Mouse (Mus musculus) right cerebral cortex, adult 18-20 months (tissue): ENCODE data around the gene Slc25a22.

Experiments
- DNase-seq: peaks from one replicate; pipeline ENCODE4 v3.0.0; 2022; ENCODE audit warnings: mixed read lengths

Slc25a22 gene

DNA sequence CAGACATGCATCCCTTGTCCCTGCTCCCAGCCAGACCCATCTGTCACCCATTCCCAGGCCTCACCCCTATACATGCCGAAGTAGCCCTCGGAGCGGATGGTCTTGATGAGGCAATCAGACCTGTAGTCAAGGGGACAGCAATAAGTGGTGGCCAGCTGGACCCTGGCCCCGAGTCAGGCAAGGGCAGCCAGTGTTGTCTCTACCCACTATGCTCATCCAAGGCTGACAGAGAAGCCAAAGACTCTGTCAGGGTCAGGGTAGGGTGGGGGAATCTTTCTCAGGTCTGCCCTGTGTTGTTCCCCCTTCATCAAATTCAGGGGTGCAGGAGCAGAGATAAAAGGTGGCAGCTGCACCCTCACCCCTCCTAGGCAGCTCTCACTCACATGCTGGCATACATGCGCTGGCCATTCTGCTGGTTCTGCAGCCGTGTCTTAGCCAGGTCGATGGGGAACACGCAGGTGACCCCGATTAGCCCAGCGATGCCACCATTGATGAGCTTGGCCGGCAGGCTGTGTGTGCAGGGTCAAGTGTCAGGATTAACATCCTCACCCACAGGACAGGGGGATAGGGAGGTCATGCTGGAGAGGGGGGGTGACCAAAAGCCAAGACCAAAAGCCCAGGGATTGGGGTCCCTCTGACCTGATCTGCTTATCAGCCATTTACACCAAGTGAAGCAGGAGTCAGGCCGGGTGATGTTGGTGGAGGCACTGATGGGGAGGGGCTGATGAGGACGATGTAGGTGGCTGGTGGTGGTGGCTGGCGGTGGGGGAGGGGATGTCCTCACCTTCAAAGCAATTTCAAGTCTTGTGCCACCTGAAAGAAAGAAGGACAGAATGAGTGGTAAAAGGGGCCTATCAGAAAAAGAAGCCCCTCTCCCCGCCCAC lies 3.9 kb downstream of the Slc25a22 start:
- no peak for DNase-seq

DNA sequence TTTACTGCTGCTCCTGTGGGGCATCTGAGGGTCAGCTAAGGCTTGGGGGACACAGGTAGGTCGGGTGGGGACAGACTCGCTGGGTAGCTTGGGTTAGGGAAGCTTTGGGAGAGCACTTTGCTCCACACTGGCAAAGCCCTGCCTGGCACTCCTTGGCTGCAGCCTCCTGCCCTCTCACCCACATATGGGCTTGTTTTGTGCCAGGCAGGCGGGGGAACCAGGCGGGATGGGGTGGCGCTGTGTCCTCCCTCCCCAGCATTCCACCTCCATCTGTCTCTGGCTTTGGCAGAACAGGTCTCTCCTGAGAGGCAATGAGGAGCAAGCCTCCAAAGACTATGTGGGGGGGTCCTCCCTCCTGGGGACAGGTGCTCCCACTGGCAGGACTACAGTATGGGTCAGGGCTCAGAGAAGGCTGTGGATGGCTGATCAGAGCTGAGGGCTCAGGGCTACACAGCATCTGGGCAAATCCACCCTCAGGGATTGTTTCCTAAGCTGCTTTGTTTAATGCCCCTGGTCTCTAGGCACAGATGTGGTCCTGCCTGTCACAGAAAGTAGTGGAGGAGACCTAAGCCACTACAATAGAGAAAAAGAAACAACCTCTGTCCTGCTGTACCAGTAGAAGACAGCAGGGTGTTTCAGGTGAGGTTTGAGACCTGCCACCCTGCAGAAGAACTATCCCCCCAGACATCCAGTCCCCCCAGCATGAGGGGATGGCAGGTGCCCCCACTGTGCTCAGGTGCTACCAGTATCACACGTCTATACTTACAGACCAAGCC lies 4.8 kb downstream of the Slc25a22 start:
- no peak for DNase-seq

GRCm38 (mm10) chr7:141432186-141432611 lies 5.5 kb downstream of the Slc25a22 start:
- no peak for DNase-seq

DNA sequence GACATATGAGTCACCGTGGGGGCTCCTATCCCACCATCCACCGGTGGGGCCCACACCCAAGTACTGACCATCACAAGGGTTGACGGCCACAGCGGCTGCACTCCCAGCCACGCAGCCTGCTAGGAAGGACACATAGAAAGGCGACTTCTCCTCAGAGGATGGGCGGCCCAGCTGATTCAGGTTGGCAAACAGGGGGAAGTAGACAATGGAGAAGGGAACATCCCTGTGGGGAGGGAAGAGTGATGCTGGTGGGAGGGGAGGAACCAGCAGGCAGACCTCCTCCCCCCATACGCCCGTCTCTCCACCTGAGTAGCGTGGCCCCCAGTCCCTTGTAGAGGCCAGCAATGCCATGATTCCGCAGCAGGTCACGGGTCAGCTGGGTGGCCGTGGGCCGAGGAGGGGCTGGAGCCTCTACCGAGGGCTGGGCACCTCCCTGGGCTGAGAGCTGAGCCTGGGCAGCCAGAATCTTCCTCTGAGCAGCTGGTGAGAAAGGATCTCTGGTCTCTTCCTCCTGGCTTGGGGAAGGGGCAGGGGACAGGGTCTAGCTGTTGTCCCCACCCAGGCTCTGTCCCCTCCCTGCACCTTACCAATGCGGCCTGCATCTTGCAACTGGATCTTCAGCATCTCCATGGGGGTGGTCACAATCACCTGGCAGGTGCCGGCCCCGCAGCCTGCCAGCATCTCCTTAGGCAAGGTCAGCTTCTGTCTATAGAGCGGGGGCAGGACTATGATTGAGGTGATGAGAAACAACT lies 6.1 kb downstream of the Slc25a22 start:
- DNase-seq: no peak

DNA sequence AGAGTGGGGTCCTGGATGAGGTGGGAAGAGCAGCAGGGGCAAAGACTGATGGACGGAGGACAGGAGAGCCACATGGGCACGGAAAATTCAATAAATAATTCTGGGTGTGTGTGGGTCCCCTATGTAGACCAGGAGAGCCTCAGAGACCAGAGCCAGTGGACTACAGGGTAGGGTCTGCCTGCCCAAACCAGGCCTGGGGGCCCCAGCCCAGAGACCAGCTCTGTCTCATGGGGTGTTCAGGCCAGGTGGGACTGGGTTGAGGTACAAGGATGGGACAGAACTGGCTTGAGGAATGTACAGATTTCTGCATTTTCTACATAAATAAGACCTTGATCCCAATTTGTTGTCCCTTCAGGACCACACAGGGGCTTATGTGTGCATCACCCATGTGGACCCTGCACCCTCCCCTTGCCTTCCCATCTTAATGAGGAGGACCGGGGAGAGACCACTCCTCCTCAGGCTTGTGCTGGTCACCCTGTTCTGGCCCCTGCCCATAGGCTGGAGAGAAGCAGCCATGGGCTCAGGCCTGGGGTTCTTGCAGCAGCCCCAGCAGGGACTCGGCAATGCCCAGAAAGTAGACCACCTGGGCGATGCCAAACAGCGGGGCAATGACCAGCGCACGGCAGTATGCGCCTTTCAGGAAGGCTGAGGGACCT lies 7.0 kb downstream of the Slc25a22 start:
- no peak for DNase-seq

DNA sequence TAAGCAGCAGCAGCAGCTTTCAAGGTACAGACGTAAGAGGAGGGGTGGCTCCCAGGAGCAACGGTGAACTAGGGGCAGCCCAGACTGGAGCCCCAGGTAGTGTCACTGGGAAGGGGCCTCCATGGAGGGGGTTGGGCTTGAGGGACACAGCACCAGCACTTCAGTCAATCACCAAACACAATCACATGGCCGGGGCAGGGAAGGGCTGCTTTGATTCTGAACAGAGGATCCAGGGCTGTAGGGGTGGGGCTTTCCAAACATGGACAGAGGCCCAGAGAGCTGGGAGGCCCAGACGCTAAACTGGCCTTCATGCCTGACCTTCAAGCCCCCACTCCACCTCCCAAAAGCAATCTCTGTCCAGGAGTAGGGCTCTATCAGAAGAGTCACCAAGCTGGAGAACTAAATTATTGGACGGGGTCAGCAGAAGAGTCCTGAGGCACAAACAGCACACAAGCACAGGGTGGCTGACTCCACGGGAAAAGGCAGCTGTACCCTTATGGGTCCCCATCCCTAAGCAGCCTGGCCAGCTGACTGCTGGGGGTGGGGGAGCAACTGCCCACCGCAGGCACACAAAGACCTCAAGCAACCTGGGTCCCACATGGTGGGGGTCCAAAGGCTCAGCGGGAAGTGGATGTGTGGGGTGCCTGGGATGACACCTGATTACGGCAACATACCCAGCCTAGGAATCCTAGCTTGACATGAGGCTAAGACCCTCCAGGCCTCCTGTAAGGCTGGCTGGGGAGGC lies 7.7 kb downstream of the Slc25a22 start:
- no peak for DNase-seq

DNA sequence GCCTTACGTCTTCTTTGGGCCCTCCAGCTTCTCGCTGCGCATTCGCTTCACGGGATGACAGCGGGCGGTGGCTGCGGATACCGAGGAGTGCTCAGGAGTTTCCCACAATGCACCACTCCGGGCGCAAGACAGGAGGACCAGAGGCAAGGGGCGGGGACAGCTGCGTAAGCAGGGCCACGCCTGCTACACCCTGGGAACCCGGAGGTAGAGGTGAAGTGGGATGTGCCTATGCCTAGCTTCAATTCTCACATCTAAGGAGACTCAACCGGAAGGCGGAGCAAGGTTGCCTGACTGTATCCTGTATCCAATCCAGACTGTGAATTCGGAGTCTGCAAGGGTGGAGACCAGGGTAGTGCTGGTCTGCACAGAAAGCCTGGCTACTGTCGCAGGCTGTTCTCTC lies 8.4 kb downstream of the Slc25a22 start, which contains the start of gene Cend1:
Gene Cend1 (minus strand): TSS at position 182 of the 400 bp plus-strand sequence.
- DNase-seq: peak; percentile 95

DNA sequence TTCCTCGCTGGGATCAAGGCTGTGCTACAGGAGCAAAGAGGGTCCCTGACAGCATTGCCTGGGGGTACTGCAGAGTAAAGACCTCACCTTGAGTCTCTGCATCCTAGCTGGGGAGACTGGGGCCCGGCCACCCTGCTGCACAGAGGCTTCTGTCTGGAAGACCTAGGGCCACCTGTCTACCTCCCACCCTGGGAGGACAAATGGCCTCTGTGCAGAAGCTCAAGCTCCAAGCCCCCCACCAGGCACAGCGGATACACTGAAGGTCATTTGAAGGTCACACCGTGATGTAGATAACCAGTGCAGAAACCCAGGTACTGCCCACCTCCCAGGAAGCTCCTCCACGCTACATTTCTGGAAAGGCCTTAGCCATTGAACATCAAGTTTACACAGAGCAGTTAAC lies 9.0 kb downstream of the Slc25a22 start:
- DNase-seq: no peak

DNA sequence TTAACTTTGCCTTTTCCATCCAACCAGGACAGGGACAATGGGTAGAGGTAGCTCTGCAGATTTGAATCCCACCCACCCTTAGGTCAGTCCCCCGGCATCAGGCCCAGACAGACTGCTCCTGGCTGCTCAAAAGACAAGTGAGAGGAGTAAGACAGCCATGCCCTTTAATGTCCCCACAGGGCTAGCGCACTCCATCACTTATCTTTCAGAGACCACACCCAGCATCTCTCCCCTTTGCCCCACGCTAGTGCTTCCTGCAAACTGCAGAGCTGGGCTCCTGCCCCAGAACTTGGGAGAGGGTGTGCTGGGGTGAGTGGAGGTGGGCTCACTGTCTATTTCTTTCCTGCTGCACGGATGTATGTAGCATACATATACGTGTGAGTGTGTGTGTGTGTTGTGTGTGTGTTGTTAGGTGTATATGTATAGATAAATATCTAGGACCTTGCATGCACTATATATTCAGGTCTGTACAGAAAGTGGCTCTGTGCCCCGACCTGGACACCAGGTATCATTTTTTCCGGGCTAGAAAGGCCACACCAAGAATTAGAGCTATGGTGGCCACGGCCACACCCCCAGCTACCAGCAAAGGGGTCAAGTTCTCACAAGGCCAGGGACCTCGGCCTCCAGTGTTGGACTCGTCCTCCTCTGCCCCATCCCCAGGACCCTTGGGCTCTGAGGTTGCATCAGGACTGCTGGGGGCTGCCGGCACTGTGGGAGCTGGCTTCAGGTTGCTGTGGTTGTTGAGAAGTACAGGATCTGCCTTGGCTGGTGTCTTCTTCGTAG lies 10.6 kb downstream of the Slc25a22 start:
- no peak for DNase-seq

- no peak for DNase-seq
These were observed 13.9 kb downstream of the Slc25a22 start for GRCm38 (mm10) chr7:141423811-141424210.

- no peak for DNase-seq
These were observed 17.5 kb downstream of the Slc25a22 start for GRCm38 (mm10) chr7:141420030-141420702.

DNA sequence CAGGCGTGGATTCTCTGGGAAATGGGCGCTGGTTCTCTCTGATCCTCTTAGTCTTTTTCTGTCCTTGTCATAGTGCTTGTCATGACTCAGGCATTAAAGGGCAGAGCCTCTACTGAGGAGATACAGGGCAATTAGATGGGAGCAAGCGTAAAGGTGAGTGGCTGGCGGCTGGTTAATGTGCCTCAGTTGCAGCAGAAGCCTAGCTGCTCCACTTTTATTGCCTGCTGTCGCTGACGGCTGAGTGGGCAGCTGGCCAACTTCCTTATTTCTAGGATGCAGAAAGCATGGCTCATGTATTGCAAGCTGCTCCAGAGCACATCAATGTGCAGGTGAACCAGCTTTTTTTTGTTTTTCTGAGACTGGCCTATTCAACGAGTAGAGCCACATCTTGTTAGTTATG lies 18.7 kb downstream of the Slc25a22 start:
- no peak for DNase-seq

DNA sequence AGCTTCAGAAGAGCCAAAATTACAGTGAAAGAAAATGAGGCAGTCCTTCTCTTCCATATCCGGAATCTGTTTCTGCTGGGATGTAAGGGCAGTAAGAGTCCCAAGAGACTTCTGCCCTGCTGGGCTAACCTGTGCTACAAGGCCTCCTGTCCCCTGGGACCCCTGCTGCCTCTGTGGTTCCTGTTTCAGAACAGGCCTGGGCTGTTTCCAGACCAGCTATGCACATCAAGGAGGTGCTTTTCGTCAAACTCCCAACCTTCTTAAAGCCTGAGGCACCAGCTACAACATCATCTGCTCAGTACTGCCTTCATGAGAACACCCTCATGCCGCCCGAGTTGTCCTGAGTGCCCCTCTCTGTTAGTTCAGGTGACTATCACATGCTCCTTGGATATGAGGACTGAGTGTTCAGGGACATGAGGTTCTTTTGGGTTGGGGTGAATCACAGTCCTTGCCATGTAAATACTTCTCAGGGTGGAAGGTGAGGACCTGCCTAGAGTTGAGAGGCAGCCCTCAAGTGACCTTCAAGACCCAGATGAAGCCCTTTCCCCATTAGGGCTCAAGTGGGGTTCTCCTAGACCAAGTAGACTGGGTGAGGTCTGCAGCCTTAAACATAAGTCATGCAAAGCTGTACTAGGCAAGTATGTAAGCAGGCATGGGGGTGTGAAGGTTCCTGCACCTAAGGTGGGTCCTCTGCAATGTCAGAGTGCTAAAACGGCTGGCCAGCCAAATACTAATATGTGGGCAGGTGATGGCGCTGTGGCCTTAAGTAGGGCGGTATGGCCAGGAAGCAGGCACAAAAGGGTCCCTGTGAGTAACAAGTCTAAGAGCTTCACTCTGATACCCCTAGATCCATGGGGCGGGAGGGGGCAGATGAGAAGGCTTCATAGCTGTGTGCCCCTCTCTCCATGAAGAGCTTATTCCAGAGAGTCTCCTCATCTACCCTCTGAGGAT lies 19.7 kb downstream of the Slc25a22 start:
- no peak for DNase-seq

GRCm38 (mm10) chr7:141416144-141416841 lies 21.4 kb downstream of the Slc25a22 start:
- no peak for DNase-seq

- DNase-seq: peak; percentile 99
These were observed 23.7 kb downstream of the Slc25a22 start, which contains the start of gene Gatd1 for GRCm38 (mm10) chr7:141413809-141414584. Gene Gatd1 (minus strand): TSS chr7:141414136.

GRCm38 (mm10) chr7:141413331-141413730 lies 24.4 kb downstream of the Slc25a22 start:
- no peak for DNase-seq

DNA sequence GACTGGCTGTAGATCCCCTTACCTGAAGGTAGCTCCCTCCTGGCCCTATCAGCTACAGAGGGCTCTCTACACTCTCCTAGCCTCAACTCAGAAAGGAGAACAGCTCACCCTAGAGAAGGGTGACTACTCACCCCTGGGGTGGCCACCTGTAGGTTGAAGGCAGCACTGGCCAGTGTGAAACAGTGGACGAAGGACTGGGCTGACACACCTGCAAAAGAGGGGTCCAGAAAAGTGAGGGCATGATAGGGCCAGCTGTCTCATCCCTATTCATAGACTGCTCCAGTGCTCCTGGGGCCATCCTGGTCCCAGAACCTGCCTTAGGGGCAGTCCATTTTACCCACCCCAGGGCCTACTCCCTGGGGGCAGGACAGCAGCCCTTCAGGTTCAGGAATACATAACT lies 26.0 kb downstream of the Slc25a22 start:
- no peak for DNase-seq

DNA sequence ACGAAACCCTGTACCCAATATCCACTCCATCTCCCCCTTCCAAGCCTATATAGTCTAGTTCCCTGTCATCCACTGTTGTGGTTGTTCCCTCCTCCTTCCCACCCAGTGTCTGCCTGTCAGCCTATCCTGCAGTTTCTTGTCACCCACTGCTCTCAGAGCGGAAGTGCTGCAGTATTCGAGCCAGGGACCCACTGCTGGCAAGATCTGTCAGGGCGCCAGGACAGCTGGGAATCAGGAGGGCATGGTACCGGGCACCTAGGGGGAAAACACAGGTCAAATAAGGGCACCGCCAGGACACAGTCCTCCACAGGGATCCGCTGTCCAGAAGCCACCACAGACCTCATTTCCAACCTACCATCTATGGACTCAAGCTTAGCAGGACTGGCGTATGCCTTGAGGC lies 27.1 kb downstream of the Slc25a22 start:
- DNase-seq: no peak
